Mouse (Mus musculus) midbrain, embryonic 16.5 days (tissue): ENCODE data around the gene Capn12. TPM values are rescaled to one million over a fixed set of nuclear protein-coding genes. Genes with fewer than 3 reads are reported as not detected.

ENCODE experiments used
- ATAC-seq: fragments of 200-750 bp; cut with Nextera tagmentation; 2 replicates; pipeline ENCODE4 v1.8.0; 2017; ENCODE audit warnings: moderate TSS enrichment
- H3K27ac ChIP-seq: fragments of 300-500 bp; sonication (generic); 2 replicates; pipeline ENCODE4 v1.5.1; 2014; ENCODE audit warnings: mild to moderate bottlenecking, low read length, mixed read lengths
- H3K27me3 ChIP-seq: fragments of 300-500 bp; sonication (generic); 2 replicates; pipeline ENCODE4 v1.6.1; 2014; ENCODE audit warnings: low read depth, low read length, mixed read lengths; ENCODE audit not compliant: control insufficient read depth, insufficient read depth
- H3K36me3 ChIP-seq: fragments of 300-500 bp; sonication (generic); 2 replicates; pipeline ENCODE4 v1.6.1; 2014; ENCODE audit warnings: mild to moderate bottlenecking, low read length, moderate library complexity, mixed read lengths; ENCODE audit not compliant: control insufficient read depth, insufficient read depth
- H3K4me1 ChIP-seq: fragments of 300-500 bp; sonication (generic); 2 replicates; pipeline ENCODE4 v1.6.1; 2014; ENCODE audit warnings: mild to moderate bottlenecking, low read length, mixed read lengths; ENCODE audit not compliant: control insufficient read depth, insufficient read depth
- H3K4me2 ChIP-seq: fragments of 300-500 bp; sonication (generic); 2 replicates; pipeline ENCODE4 v1.6.1; 2014; ENCODE audit warnings: mild to moderate bottlenecking, low read length, mixed read lengths
- H3K4me3 ChIP-seq: fragments of 300-500 bp; sonication (generic); 2 replicates; pipeline ENCODE4 v1.5.1; 2014; ENCODE audit warnings: low read depth, mild to moderate bottlenecking, low read length, moderate library complexity, mixed read lengths
- H3K9ac ChIP-seq: fragments of 300-500 bp; sonication (generic); 2 replicates; pipeline ENCODE4 v1.6.1; 2014; ENCODE audit warnings: low read depth, low read length, mixed read lengths
- H3K9me3 ChIP-seq: fragments of 300-500 bp; sonication (generic); replicated peaks from 2 replicates; pipeline ENCODE4 v1.6.1; 2014; ENCODE audit warnings: mild to moderate bottlenecking, low read length, mixed read lengths; ENCODE audit not compliant: control insufficient read depth, poor library complexity, severe bottlenecking
- WGBS: fragments of 180-500 bp; shearing (Covaris S2); extraction: QIAGEN DNeasy Blood & Tissue Kit; methylation state at CpG from one replicate; pipeline ENCODE4 v1.1.7; 2014; 5-methylcytosine and 5-hydroxymethylcytosine counted together
- polyA plus RNA-seq: library from polyadenylated mRNA; unstranded; fragments of >200 nt; fragmentation: Nextera tagmentation; extraction: Ambion mirVana; gene quantifications from 2 replicates; pipeline ENCODE4 v1.2.1, GENCODE M21; 2015

Capn12 gene
- polyA plus RNA-seq, 1 experiment from 2014 or later = 0.40 TPM

- no peaks in the 10 kb centered on the region for H3K36me3 ChIP-seq
- no peak overlapping the region for H3K4me2 ChIP-seq
- H3K4me1 ChIP-seq = no peaks in the 10 kb centered on the region
- no peaks in the 10 kb centered on the region for H3K27me3 ChIP-seq
- H3K9me3 ChIP-seq = no peaks in the 10 kb centered on the region
- H3K9ac ChIP-seq = no peak overlapping the region
- no peak overlapping the region for H3K27ac ChIP-seq
- H3K4me3 ChIP-seq = no peak overlapping the region
- 95% methylated on average over 7 of the region's 7 CpGs for WGBS
- no peak for ATAC-seq
These were observed 49.9 kb downstream of the Capn12 start for GRCm38 (mm10) chr7:28931032-28931694.

- no peaks in the 10 kb centered on the region for H3K36me3 ChIP-seq
- no peak overlapping the region for H3K9ac ChIP-seq
- H3K4me3 ChIP-seq = no peak overlapping the region
- no peak overlapping the region for H3K27ac ChIP-seq
- H3K4me2 ChIP-seq = no peak overlapping the region
- H3K27me3 ChIP-seq = no peaks in the 10 kb centered on the region
- no peaks in the 10 kb centered on the region for H3K9me3 ChIP-seq
- WGBS = 90% methylated on average over 4 of the region's 4 CpGs
- H3K4me1 ChIP-seq = no peaks in the 10 kb centered on the region
- ATAC-seq = no peak
These were observed 50.4 kb downstream of the Capn12 start for GRCm38 (mm10) chr7:28931695-28932039.

DNA sequence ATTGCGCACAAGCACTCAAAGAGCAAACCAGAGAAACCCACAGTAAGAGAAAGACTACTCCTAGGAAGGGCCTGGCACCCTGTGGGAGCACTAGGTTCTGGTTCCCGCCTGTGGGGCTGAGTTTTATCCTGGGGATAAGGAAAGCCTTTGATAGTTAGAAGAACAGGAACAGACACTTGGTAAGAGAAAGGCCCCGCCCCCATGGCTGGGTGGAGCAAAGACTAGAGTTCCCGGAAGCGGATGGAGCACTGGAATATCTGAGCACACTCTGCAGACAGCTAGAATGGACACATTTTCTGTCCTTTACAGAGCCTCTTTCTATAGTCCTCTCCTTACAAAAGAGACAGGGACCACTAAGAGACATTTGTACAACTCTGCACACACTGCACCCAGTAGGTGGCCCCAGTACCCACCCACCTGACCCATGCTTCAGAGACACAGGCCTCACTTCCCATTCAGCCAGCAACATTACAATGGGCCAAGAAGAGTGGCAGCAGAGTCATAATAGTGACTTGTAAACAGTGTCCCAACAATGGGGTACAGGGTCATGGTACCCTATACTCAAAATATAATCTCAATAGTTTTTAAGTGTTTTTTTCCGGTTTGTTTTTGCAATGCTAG, 51.3 kb downstream of the Capn12 start:
- Histone ChIP-seq H3K9me3 (no peaks in the 10 kb centered on the region), H3K4me2 (no peak overlapping the region), H3K4me1 (no peaks in the 10 kb centered on the region), H3K27ac (no peak overlapping the region), H3K4me3 (no peak overlapping the region), H3K9ac (no peak overlapping the region), H3K36me3 (no peaks in the 10 kb centered on the region), H3K27me3 (no peaks in the 10 kb centered on the region)
- no peak for ATAC-seq
- 77% methylated on average over 6 of the region's 6 CpGs for WGBS

DNA sequence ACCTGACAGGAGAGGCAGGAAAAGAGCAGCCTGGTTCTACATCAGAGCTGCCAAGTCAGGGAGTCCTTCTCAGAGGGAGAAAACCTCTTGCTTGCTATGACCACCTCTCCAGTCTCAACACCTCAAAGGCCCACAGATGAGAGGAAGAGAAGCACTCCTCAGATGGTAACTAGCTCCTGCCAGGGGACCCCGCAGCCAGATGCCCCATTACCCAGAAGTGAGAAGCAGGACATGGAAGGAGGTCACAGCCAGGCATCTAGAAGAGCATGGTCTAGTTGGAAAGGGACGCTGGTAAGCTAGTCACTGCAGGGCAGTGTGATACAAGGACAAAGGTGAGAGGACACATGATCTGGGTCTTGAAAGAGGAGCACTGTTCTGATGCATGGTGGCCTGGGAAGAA, 52.6 kb downstream of the Capn12 start:
- ATAC-seq = no peak
- no peaks in the 10 kb centered on the region for H3K36me3 ChIP-seq
- H3K9ac ChIP-seq = no peak overlapping the region
- H3K4me1 ChIP-seq = no peaks in the 10 kb centered on the region
- no peaks in the 10 kb centered on the region for H3K27me3 ChIP-seq
- H3K4me3 ChIP-seq = no peak overlapping the region
- no peaks in the 10 kb centered on the region for H3K9me3 ChIP-seq
- WGBS = 98% methylated on average over 2 of the region's 2 CpGs
- H3K27ac ChIP-seq = no peak overlapping the region
- H3K4me2 ChIP-seq = no peak overlapping the region

GRCm38 (mm10) chr7:28936787-28937186, 55.6 kb downstream of the Capn12 start:
- Histone ChIP-seq H3K4me3 (no peak overlapping the region), H3K9me3 (no peaks in the 10 kb centered on the region), H3K9ac (no peak overlapping the region), H3K4me2 (no peak overlapping the region), H3K27ac (no peak overlapping the region), H3K4me1 (no peaks in the 10 kb centered on the region), H3K36me3 (no peaks in the 10 kb centered on the region), H3K27me3 (no peaks in the 10 kb centered on the region)
- 66% methylated on average over 4 of the region's 4 CpGs for WGBS
- no peak for ATAC-seq

GRCm38 (mm10) chr7:28938654-28939053, 57.4 kb downstream of the Capn12 start:
- no peak overlapping the region for H3K27ac ChIP-seq
- WGBS = 84% methylated on average over 4 of the region's 4 CpGs
- no peaks in the 10 kb centered on the region for H3K9me3 ChIP-seq
- no peaks in the 10 kb centered on the region for H3K4me1 ChIP-seq
- H3K27me3 ChIP-seq = no peaks in the 10 kb centered on the region
- no peak for ATAC-seq
- H3K4me3 ChIP-seq = no peak overlapping the region
- no peak overlapping the region for H3K4me2 ChIP-seq
- no peak overlapping the region for H3K9ac ChIP-seq
- H3K36me3 ChIP-seq = 0 out of 2 replicates have a peak, but pooled peaks cover 3% of the 10 kb centered on the region

GRCm38 (mm10) chr7:28939418-28940183, 58.4 kb downstream of the Capn12 start:
- no peaks in the 10 kb centered on the region for H3K4me1 ChIP-seq
- no peak for ATAC-seq
- 91% methylated on average over 7 of the region's 7 CpGs for WGBS
- H3K9me3 ChIP-seq = no peaks in the 10 kb centered on the region
- 0 out of 2 replicates have a peak, but pooled peaks cover 4% of the 10 kb centered on the region for H3K36me3 ChIP-seq
- no peak overlapping the region for H3K9ac ChIP-seq
- no peak overlapping the region for H3K27ac ChIP-seq
- no peak overlapping the region for H3K4me3 ChIP-seq
- no peak overlapping the region for H3K4me2 ChIP-seq
- no peaks in the 10 kb centered on the region for H3K27me3 ChIP-seq

GRCm38 (mm10) chr7:28941129-28941528, 59.9 kb downstream of the Capn12 start:
- H3K27ac ChIP-seq = no peak overlapping the region

DNA sequence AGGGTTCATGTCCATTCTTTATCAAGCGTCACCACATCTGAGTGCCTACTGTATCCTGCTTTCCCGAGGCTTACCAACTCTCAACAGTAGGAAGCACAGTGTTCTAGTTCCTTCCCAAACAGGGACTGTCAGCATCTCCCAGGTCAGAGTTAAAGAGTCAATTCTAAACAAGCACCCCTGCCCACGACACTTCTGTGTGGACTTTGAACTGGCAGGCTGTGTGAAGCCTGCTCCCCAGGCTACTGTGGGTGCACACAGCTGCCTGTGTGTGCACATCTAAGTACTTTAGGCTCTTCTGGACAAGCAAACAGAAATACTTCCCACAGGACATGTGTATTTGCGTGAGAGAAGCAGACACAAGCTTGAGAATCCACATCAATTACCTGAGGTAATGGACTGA, 60.3 kb downstream of the Capn12 start:
- Histone ChIP-seq H3K4me2 (no peak overlapping the region), H3K9me3 (no peaks in the 10 kb centered on the region), H3K9ac (no peak overlapping the region), H3K36me3 (0 out of 2 replicates have a peak, but pooled peaks cover 4% of the 10 kb centered on the region), H3K27ac (no peak overlapping the region), H3K27me3 (no peaks in the 10 kb centered on the region), H3K4me1 (peaks cover 2% of the 10 kb centered on the region; the same call in 1 of the 2 replicates), H3K4me3 (no peak overlapping the region)
- WGBS = 80% methylated on average over 4 of the region's 4 CpGs
- no peak for ATAC-seq

More at GRCm38 (mm10) chr7:28941129-28941528, 59.9 kb downstream of the Capn12 start:
- Histone ChIP-seq H3K9ac (no peak overlapping the region), H3K4me3 (no peak overlapping the region), H3K9me3 (no peaks in the 10 kb centered on the region), H3K4me2 (no peak overlapping the region), H3K4me1 (peaks cover 2% of the 10 kb centered on the region; the same call in 1 of the 2 replicates), H3K36me3 (0 out of 2 replicates have a peak, but pooled peaks cover 4% of the 10 kb centered on the region), H3K27me3 (no peaks in the 10 kb centered on the region)
- 83% methylated on average over 4 of the region's 4 CpGs for WGBS
- ATAC-seq = no peak
